Mouse (Mus musculus): ENCODE data around the gene Gm17349.

Gene Gm17349

DNA sequence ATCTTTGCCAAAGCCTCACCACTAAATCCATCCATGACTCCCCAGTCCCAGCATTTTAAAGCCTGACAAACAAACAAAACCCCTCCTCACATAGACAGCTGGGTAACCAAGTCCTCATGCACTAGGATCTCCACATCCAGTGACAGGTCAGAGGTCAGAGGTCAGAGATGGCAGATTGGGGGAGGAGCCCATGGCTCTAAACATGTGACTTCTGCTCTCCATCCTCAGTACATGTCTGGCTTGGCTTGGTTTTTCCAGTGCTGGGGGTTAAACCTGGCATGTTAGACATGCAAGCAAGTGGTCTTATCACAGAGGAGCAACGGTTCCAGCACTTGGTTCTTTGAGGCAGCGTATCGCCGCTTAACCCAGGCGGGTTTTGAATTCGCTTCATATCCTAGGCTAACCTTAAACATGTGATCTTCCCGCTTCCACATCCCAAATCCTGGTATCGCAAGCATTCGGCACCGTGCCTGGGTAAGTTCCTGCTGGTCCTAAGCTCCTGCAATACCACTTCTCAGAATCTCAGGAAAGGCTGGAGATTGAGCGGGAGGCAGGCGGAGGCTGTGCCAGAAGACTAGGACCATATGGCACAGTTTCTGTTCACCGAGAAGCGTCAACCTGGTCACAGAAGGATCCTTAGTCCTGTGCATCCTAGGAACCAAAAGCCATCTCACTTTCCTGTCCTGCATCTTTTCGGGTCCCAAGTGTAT lies 44.0 kb downstream of the Gm17349 start:
- DNase-seq (ENCODE audit: low spot score): no peak

DNA sequence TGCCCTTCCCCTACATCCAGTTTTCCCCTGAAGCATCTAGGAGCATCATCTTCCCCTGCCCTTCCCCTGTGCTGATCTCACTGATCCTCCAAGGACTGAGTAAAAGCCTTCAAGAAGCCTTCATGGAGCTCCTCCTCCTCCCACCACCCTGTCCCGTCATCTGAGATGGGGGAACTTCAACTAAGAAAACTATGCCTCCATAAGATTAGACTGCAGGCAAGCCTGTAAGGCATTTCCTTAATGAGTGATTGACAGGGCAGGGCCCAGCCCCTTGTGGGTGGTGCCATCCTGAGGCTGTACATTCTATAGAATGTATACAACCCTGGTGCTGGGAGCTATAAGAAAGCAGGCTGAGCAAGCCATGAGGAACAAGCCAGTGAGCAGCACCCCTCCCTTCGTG lies 46.9 kb downstream of the Gm17349 start:
- no peak for DNase-seq (ENCODE audit: low spot score)

- no peak for DNase-seq (ENCODE audit: low spot score)
Measured at GRCm38 (mm10) chr15:99655956-99656355, 49.3 kb downstream of the Gm17349 start.

GRCm38 (mm10) chr15:99653876-99654275 lies 51.4 kb downstream of the Gm17349 start:
- DNase-seq (ENCODE audit: low spot score): no peak

DNA sequence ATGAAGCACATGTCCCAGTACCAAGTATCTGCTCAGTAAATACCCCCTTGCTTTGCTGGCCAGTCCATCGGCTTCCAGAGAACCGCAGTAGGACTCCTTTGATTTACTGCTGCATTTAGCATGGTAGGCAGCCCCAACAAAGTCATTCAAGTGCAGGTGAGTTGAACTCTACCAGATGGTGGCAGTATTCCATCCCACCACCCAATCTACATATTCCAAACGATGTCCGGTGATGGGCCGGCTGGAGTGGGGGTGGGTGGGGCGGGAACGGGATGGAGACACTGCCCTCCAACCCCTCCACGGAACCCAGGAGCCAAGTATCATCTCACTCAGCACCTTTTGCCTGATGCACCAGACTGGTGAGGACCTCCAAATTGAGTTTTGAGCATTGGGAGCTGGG lies 52.0 kb downstream of the Gm17349 start:
- peak; percentile 58 for DNase-seq (ENCODE audit: low spot score)
